Mouse (Mus musculus) cerebellum, postnatal 36 days (tissue): ENCODE data around the gene Kcnn1.

Experiments
- DNase-seq, 2 experiments: peaks; one replicate each; pipeline ENCODE4 v3.0.0; 2021 to 2022; ENCODE audit warnings: mixed read lengths in 2 of 2

The Kcnn1 gene

GRCm38 (mm10) chr8:70892896-70893655 lies 30.0 kb upstream of the Kcnn1 start:
- peak in 1 of 2 experiments; percentile 3 for DNase-seq

GRCm38 (mm10) chr8:70892022-70892895 lies 29.2 kb upstream of the Kcnn1 start, which contains the start of gene Slc5a5:
Slc5a5 (minus strand) TSS chr8:70892757.
- DNase-seq: peak in 1 of 2 experiments; percentile 11

GRCm38 (mm10) chr8:70891356-70891755 lies 28.3 kb upstream of the Kcnn1 start:
- DNase-seq: peak in 1 of 2 experiments; percentile 17

GRCm38 (mm10) chr8:70890656-70891055 lies 27.6 kb upstream of the Kcnn1 start:
- no peak for DNase-seq

GRCm38 (mm10) chr8:70887669-70888068 lies 24.6 kb upstream of the Kcnn1 start:
- DNase-seq: no peak

- DNase-seq: no peak
Observed at GRCm38 (mm10) chr8:70885612-70886011, 22.6 kb upstream of the Kcnn1 start.

- DNase-seq: no peak
Observed at GRCm38 (mm10) chr8:70884683-70885082, 21.6 kb upstream of the Kcnn1 start.

GRCm38 (mm10) chr8:70884186-70884585 lies 21.1 kb upstream of the Kcnn1 start:
- no peak for DNase-seq

GRCm38 (mm10) chr8:70880546-70880945 lies 17.5 kb upstream of the Kcnn1 start:
- DNase-seq: peak; percentile 38 to 50

GRCm38 (mm10) chr8:70880126-70880525 lies 17.1 kb upstream of the Kcnn1 start:
- DNase-seq: peak; percentile 95

GRCm38 (mm10) chr8:70879500-70879899 lies 16.4 kb upstream of the Kcnn1 start:
- DNase-seq: peak; percentile 56 to 60

GRCm38 (mm10) chr8:70878178-70878577 lies 15.1 kb upstream of the Kcnn1 start:
- DNase-seq: peak in 1 of 2 experiments; percentile 3

- DNase-seq: no peak
Observed at GRCm38 (mm10) chr8:70876382-70876781, 13.3 kb upstream of the Kcnn1 start.

- DNase-seq: no peak
Observed at GRCm38 (mm10) chr8:70874441-70874840, 11.4 kb upstream of the Kcnn1 start.

- DNase-seq: peak; percentile 95 to 96
Observed at GRCm38 (mm10) chr8:70873364-70873985, 10.4 kb upstream of the Kcnn1 start, which contains the start of gene Ccdc124. Ccdc124 (minus strand) TSS chr8:70873935.

GRCm38 (mm10) chr8:70872643-70873363 lies 9.7 kb upstream of the Kcnn1 start:
- DNase-seq: no peak

- no peak for DNase-seq
Observed at GRCm38 (mm10) chr8:70871195-70871807, 8.2 kb upstream of the Kcnn1 start.

GRCm38 (mm10) chr8:70869601-70870041 lies 6.6 kb upstream of the Kcnn1 start:
- peak; percentile 73 to 74 for DNase-seq

- no peak for DNase-seq
Observed at GRCm38 (mm10) chr8:70869199-70869571, 6.1 kb upstream of the Kcnn1 start.

GRCm38 (mm10) chr8:70868559-70869198 lies 5.6 kb upstream of the Kcnn1 start:
- DNase-seq: no peak

- no peak for DNase-seq
Observed at GRCm38 (mm10) chr8:70866566-70866965, 3.5 kb upstream of the Kcnn1 start.
